Mouse (Mus musculus) T-helper 17 cell (primary cell): Measurements from ENCODE around the gene Vps45.

Source experiments
- in situ Hi-C, 2 experiments: fragments of 300-600 bp; cut with MboI, MseI; formaldehyde crosslinking; loops; 1 replicate in 1 of 2; 2 replicates in 1 of 2; pipeline ENCODE4 v1.15.1; 2025; ENCODE audit warnings: high pct_unique_total_duplicates in 2 of 2

The Vps45 gene

GRCm38 (mm10) chr3:95999308-96000079, 58.8 kb downstream of the Vps45 start:
- in situ Hi-C loops = loop anchor here in 1 of 2 experiments (10.0 kb wide), 1 partner anchor 45 kb away; no protein-coding TSS in a partner anchor

DNA sequence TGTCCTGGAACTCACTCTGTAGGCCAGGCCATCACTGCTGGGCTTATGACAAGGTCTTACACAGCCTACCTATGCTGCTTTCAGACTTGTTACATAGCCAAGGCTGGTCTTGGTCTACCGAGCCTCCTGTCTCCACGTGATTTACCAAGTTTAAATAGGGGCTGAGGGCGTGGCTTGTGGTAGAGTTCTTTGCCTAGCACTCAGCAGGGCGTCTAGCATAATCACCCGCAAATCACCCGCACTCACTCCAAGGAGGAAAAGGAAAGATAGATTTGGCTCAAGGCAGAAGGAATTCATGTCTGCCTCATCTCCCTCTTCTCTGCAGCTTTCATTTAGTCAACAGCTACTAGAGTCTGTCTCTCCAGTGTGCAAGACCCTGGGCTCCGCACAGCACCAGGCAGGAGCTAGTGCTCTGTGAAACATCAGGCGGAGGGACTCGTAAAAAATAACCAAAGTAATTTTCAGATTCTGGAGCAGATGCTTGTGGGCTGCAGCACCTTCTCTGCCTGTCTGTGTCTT, 61.0 kb downstream of the Vps45 start:
- in situ Hi-C loops = loop anchor here in 1 of 2 experiments (10.0 kb wide), 1 partner anchor 48 kb away; no protein-coding TSS in a partner anchor

DNA sequence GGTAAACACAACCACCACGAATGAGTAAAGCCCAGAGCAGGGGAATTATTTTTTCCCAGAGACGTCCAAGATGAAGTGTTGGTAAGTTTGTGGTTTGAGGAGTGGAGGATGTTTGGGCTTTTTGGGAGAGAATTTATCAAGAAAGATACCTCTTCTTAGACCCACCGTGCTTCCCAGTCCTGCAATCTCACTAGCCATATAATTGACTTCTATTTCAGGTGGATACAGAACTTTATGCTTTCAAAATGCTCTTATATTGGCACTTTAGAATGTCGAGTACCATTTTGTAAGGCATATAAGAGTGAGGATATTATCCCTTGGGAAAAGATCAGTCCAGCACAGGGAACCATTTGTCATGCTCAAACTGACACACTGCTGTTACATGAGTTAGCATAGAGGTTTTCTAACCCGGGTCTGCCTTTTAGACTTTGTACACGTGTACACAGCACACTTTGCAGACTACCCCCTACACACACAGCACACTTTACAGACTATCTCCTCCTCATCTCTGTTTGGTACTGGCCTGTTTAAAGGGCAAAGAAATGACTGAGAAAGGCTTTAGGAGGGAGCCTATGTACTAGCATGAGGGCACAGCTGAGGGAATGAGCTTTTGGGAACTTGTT, 61.7 kb downstream of the Vps45 start:
- in situ Hi-C loops = loop anchor here in 1 of 2 experiments (10.0 kb wide), 1 partner anchor 48 kb away; no protein-coding TSS in a partner anchor

GRCm38 (mm10) chr3:95995802-95996428, 62.4 kb downstream of the Vps45 start, which contains the start of gene Plekho1:
Gene Plekho1, minus strand, starts transcription at chr3:95996001.
- in situ Hi-C loops = loop anchor here in 1 of 2 experiments (10.0 kb wide), 1 partner anchor 49 kb away; no protein-coding TSS in a partner anchor

- in situ Hi-C loops = loop anchor here (5.0 to 10.0 kb wide), 2 partner anchors 47 to 50 kb away; no protein-coding TSS in a partner anchor
Observed at GRCm38 (mm10) chr3:95994975-95995801, 63.1 kb downstream of the Vps45 start.

- in situ Hi-C loops = loop anchor here (5.0 to 10.0 kb wide), 2 partner anchors 48 to 50 kb away; no protein-coding TSS in a partner anchor
Observed at GRCm38 (mm10) chr3:95994381-95994846, 63.9 kb downstream of the Vps45 start.

GRCm38 (mm10) chr3:95993881-95994280, 64.4 kb downstream of the Vps45 start:
- in situ Hi-C loops = loop anchor here (5.0 to 10.0 kb wide), 2 partner anchors 48 to 51 kb away; no protein-coding TSS in a partner anchor

DNA sequence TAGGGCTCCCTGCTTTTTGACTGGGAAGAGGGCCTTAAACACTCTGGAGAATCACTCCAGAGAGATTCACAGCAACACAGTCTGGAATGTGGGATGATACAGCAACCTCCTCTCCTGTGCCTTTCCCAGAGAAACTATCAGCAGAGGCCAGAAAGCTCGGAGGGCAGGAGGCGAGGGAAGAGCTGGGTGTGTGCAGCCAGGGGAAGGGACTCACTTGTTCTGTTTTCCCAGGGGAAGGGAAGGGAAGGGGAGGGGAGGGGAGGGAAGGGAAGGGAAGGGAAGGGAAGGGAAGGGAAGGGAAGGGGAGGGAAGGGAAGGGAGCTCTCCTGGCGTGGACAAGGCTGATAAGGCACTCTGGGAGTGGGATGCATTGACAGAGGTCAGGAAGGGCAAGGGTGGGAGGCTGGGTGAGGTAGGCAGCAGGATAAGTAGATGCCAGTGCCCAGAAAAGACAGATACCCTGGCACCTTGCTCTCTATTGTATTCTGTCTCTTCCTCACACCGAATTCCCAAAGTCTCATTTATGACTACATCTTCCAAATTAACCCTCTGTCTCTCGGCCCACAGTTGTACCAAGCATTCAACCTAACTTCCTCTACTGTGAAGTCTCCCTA, 65.2 kb downstream of the Vps45 start:
- in situ Hi-C loops = loop anchor here (5.0 to 10.0 kb wide), 2 partner anchors 49 to 52 kb away; no protein-coding TSS in a partner anchor

DNA sequence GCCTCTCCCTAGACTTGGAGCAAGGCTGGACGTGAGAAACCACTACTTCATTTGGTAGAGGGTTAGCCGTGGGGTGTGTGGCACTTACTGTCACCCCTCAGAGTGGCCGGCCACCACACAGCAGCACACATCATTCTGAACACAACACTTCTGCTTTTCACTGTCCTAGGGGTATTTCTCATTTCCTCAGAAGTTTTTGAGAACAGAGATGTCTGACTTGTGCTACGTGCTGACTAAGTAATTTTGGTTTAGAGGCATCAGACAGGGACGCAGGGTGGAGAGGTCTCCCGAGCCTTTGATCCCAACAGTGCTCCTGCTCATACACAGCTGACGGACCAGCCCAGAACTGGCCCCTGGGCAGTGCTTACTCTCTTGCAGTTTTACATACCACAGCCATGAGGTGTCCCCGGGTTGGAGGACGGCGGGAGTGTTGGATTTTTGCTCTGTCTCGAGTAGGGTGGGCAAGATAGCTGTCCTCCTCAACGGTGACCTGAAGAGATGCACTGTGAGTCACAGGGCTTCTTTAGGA, 67.8 kb downstream of the Vps45 start:
- in situ Hi-C loops = loop anchor here (5.0 to 10.0 kb wide), 2 partner anchors 52 to 54 kb away; no protein-coding TSS in a partner anchor

- in situ Hi-C loops = no loop called here
Observed at GRCm38 (mm10) chr3:95988969-95989368, 69.3 kb downstream of the Vps45 start.

DNA sequence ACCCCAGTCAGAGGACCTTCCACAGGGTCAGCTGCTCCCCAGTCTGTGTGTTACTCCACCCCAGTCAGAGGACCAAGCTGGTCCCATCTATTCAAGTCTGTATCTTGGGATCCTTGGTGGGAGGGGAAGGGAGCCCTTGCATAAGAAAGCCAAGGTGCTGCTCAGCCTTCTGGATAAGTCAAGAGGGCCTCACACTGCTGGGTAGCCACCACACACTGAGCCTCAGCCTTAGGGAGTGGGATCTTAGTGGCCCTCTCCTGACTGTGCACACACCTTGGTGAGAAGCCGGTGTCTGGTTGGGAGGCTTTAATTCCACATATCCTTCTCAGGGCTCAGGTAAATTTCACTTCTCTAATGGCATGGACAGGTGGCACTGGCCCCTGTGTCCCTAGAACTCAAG, 70.1 kb downstream of the Vps45 start:
- in situ Hi-C loops = no loop called here

DNA sequence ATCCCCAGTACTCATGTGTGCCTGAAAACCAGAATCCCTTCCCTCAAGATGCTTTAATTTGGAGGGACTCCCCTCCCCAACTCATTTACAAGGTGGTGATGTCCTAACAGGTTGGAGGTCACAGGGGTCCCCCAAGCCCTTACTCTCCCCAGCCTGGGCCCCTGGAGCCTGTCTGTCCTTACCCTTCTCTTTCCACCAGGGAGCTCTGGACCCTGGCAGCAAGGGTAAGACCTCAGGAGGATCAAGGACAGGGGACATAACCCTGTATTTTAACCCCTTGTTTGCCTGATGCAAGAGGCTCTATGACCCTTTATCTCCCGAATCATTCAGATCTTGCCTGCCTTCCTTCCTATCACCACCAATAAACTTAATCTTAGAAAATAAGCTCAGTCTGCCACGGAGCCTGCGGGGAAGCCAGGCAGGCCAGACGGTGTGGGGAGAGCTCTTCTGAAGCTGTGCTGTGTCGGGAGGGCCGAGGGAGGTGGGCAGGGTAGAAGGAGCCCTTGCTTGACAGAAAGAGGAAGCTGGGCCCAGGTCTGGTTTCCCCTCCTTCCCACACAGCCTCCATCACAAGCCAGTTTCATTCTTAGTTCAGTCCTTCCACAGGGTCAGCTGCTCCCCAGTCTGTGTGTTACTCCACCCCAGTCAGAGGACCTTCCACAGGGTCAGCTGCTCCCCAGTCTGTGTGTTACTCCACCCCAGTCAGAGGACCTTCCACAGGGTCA, 70.7 kb downstream of the Vps45 start:
- in situ Hi-C loops = no loop called here

GRCm38 (mm10) chr3:95986984-95987383, 71.3 kb downstream of the Vps45 start:
- in situ Hi-C loops = no loop called here

DNA sequence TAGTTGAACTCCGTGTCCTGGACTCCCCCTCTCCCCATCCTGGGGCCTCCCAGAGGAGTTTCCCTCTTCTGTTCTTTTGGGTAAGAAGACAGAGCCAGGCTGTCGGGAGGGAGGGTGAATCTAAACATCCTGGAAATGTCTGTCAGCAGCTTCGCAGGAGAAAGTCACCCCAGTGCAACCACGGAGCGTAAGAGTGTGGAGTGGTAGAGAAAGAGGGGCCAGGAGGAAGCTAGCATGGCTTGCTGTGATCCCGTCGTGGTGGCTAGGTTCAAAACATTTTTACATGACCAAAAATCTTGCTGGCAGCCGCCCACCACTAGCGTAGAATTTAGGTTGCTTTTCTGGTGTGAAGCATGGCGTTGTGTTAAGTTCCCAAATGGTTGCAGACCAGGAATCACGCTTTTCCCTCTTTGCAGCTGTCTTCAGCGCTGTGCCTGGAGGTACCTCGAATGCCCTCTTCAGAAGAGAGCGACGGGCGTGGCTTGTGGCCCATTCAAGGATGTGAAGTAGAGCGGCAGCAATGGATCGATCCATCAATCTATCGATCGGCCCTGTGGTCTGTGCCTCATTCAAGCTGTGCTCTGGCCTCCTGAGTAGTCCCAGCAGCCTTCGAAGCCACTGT, 72.2 kb downstream of the Vps45 start:
- in situ Hi-C loops = no loop called here

DNA sequence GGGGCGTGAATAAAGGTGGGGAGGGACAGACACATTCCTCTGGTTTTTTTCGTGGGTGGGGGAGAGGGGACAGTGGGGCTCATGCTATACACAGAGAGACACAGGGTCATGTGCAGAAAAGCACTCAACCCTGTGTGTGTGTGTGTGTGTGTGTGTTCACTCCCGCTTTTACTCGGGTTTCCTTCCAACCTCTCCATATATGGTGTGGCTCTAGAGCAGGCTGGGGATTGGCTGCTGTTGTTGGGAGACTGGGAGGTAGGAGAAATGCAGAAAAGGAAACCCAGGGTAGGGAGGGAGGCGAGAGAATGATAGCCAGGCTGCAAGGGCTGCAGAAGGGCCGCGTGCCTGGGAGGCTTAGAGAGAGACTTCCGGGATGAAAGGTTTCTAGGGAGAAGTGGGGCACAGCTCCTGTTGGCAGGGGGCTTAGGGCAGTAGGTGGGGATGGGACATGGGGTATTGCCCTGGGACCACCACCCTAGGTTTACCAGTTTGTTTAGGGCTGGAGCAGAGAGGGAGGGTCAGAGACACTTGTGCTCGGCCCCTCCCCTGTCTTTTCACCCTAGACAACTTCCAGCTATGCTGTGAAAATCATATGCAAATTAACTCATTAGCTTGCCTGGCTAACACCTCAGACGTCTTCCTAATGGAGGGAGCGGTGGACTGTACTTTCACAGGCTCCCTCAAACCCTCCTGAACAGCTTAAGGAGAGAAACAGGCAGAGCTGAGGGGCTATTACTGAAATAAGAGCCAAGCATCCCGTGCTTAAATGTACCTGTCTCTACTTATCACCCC, 72.9 kb downstream of the Vps45 start:
- in situ Hi-C loops = no loop called here

- in situ Hi-C loops = no loop called here
Observed at GRCm38 (mm10) chr3:95982129-95982528, 76.1 kb downstream of the Vps45 start.

DNA sequence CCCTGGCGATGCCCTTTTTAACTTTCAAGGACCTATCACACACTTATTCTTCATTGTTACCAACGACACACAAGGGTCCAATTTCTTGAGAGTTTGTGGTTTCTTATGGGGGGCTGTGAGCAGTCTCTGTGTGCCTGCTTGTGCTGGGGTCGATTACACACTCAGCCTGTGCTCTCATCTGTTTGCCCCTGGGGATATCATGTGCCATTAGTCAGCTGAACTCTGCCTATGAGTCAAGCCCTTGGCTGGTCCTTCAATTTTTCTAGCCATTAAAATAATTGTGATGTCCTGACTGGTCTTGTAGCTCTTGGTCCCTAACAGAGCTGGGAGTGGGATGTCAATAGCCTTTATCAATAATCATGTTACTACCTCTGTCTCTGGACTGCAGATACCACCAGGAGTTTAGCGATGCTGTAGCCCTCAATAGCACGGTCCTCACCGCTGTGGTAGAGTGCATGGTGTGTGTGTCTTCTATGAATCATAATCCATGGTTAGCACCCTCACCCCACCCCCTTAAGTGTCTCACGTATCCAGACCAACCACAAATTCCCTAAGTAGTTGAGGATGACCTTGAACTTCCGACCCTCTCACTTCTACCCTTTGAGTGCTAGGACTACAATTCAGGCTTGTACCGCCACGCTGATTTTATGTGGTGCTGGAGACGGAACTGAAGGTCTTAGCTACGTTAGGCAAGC, 77.8 kb downstream of the Vps45 start:
- in situ Hi-C loops = no loop called here
